Mouse (Mus musculus) gonadal fat pad, adult 2 months (tissue): ENCODE data around the gene Tecpr1. TPM values are rescaled to one million over a fixed set of nuclear protein-coding genes. Genes with fewer than 3 reads are reported as not detected.

Source experiments
- DNase-seq: peaks from one replicate; pipeline ENCODE4 v3.0.0-alpha.2; 2012; ENCODE audit warnings: low read depth
- polyA plus RNA-seq: library from polyadenylated mRNA; depleted of rRNA; stranded (reverse); fragments of >200 nt; gene quantifications from 2 replicates; pipeline ENCODE4 v1.2.3, GENCODE M21; 2012; rRNA removed

Tecpr1 gene
- 39.4 and 43.7 TPM in 2 replicates for polyA plus RNA-seq

GRCm38 (mm10) chr5:144223503-144223862 is at the start of gene Tecpr1:
Gene Tecpr1, minus strand, starts transcription at chr5:144223615.
- DNase-seq, result peak; percentile 77

DNA sequence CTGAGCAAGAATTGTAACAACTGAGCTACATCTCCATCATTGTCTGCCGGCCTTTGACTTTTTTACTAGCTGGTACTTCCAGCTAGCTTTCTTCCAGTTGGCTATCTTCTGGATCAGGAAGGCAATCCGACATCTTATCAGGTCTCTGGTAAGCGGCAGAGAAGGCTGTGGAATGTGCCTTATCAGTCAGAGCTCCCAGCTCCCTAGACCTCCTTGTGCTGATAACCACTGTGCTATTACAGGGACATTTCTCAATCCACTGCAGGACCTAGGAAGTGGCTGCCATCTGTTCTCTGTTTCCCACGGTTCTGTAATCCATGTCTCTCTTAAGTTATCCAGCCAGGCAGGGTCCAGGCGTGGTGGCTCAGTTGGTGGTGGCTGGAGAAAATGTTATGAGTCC is 48.4 kb upstream of the Tecpr1 start:
- no peak for DNase-seq

DNA sequence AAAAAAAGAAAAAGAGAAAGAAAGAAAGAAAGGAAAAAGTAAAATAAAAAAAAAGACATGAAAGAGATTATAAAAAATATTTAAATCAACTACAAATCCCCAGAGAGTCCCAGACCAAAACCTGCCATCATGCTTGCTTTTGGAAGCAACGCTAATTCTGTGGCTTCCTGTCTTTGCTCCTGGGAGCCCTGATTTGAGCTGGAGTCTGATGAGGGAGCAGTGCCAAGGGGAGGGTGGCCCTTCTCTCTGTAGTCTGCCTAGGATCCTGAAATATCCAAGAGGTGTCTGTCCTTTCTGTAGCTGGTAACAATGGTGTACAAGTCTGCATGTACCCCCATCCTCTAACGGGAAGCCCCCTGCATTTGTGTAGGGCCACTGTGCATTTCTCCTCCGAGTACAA is 47.7 kb upstream of the Tecpr1 start:
- DNase-seq, result no peak

GRCm38 (mm10) chr5:144270420-144270819 is 47.0 kb upstream of the Tecpr1 start:
- no peak for DNase-seq

DNA sequence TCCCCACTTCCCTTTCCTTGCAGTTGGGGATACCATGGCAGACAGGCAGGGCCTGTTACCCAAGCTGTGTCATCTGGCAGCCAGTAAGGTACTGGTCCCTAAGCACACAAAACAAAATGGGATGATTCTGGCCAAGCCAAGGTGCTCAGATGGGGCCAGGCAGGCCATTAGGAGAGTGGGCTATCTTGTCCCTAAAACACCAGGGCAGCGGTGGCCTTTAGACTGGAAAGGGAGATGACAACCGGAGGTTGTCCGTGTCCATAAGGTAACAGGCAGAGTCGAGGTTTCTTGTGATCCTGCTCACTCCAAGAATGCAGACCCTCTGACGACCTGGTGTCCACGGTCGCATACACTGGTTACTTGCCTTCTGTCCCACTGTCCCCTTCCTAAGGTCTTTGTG is 46.5 kb upstream of the Tecpr1 start:
- DNase-seq, result no peak

DNA sequence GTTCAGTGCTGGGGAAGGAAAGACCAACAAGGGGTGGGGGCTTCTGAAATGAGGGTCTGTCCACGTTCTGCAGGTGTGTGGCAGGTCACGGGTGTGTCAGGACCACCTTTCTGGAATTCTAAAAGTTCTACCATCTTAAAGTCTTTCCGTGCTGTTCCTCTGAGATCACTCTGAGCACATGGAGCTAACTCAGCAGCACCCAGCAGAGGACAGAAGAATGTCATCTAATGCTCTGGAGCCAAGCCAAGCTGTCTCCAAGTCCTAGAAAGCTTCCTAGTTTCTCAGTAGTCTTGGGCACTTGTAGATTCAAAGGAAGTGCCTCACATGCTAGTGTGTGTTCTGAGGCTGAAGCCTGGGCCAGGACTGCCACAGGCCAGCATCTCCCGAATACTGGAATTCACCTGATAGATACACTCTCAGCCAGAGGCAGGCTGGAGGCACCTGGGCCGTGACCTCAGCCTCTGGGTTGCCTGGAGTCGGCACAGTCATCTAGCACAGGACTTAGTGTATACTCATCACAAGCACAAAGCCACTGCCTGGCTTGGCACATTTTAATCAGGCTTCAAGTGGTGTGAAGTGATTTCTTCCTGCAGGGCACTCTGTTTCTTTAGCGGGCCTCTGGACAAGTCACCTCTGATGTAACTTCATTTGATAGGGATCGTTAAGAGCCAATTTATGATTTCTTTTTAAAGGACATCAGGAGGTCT is 44.3 kb upstream of the Tecpr1 start:
- DNase-seq, result no peak

- DNase-seq, result no peak
These were observed 40.1 kb upstream of the Tecpr1 start for GRCm38 (mm10) chr5:144263496-144263895.

DNA sequence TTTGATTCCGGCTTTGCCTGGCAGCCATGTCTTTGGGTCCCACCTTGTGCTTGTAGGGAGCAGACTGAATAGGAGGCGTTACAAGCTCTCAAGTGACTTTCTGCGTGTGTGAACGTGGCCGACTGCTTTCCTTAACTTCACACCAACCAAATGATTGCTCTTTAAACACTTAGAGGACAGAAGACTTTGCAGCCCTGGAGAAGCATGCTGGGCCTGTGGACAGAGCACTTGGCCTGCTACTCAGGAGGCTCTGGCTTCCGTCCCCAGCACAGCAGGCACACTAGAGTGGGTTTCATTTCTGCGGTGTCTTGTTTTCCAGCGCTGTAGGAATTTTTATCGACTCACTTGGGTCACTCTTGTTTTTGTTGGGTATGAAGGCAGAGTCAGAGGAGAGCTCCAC is 39.7 kb upstream of the Tecpr1 start:
- DNase-seq, result no peak

DNA sequence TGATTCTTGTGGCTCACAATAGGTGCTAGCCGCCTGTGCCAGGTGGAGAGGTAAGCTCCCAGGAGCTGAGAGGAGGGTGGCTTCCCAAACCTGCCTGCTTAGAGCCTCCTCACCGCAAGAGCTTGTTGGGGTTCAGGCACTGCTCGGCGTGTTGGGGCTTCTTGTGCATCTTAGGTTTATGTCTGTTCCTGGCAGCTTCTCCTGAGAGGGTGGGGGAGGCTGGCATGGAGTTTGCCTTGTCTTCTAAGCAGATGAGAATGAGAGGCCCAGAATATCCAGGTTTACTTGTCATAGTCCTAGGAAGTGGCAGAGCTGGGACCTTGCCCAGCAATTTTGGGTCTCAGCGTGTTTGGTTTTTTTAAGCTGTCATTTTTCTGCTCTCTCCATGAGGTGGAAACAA is 38.4 kb upstream of the Tecpr1 start:
- DNase-seq, result no peak

GRCm38 (mm10) chr5:144261309-144261708 is 37.9 kb upstream of the Tecpr1 start:
- no peak for DNase-seq

GRCm38 (mm10) chr5:144260464-144260863 is 37.0 kb upstream of the Tecpr1 start:
- no peak for DNase-seq

- no peak for DNase-seq
These were observed 35.8 kb upstream of the Tecpr1 start for GRCm38 (mm10) chr5:144259228-144259627.

- no peak for DNase-seq
These were observed 35.3 kb upstream of the Tecpr1 start for GRCm38 (mm10) chr5:144258687-144259086.

- DNase-seq, result no peak
These were observed 34.8 kb upstream of the Tecpr1 start for GRCm38 (mm10) chr5:144258131-144258611.

GRCm38 (mm10) chr5:144257451-144258110 is 34.2 kb upstream of the Tecpr1 start:
- DNase-seq, result no peak

- no peak for DNase-seq
These were observed 33.5 kb upstream of the Tecpr1 start for GRCm38 (mm10) chr5:144256888-144257287.

DNA sequence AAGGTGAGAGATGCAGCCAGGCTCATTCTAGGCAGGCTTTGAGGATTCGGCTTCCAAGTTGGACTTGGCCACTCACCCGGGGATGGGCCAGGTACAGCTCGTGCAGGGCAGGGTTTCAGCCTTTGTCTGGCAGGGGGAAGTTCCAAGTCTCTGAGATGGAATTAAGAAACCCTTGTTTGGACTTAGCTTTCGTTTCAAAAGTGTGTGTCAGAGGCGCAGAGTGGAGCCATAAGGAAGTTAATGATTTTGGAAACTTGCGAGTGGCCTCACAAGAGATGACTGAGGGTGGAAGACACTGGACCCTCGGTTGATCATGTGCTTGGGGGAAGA is 33.1 kb upstream of the Tecpr1 start:
- no peak for DNase-seq

DNA sequence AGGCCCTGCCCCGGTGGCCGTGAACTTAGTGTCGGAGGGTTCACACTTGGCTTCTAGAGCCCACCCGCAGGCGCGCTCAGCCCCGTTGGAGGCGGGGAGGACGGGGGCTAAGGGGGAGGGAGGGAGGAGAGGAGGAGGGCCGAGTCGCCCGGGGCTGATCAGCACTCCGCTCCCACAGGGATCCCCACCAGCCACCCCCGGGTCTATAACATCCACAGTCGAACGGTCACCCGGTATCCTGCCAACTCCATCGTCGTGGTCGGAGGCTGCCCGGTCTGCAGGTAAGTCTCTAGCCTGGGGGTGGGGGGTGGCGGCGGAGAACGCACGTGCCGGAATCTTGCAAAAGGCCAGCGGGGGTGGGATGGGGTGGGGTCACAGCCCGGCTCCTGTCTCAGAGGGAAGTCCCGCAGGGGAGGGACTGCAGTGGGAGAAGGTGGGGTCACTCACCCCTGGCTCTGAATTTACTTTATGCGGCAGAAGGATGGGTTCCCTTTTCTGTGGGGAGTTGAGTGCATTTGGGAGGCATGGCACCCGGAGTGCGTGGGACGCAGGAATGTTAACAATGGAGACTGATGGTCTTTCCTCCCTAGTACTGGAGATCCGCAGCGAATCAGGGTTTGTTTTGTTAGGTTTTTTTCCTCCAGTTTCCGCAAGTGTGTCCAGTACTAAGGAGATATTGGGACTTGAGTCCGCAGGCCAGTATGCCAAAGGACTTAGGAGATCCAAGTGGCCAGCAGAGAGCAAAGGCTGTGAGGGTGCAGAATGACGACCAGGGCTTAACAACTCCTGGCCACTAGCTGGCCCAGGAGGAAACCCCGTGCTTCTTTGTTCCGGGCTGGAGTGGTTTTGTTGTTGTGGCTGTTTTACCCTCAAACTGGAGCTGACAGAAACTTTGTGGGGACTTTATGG is 32.5 kb upstream of the Tecpr1 start:
- DNase-seq, result no peak

DNA sequence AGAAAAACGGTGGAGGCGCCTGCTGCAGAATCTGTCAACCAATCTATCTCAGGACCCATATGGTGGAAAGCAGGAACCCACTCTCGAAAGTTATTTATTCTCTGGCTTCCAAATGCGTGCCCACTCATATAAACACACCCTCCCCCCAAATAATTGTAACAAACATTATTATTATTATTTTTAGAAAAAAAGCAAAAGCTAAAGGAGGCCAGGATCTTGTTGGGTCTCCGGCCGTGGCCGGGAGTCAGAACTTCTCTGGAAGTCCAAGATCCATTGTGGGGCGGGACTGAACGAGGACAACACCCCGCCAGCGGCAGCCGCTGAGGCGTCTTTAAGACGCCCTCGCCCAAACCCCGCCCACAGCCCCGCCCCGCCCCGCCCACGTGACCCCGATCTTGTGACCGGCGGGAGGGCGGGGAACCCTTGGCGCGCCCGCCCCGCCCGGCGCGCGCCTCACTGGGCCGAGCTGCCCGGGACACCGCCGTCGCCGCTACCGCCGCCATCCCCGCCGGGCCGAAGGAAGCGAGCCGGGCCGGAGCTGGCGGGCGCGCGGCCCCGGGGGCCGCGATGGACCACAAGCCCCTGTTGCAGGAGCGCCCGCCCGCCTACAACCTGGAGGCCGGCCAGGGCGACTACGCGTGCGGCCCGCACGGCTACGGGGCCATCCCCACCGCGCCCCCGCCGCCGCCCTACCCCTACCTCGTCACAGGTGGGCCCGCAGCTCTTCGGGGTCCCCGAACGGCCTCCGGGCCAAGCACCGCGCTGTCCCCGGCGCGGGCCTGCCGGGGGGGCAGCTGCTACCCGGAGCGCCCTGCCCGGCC is 31.6 kb upstream of the Tecpr1 start:
- DNase-seq, result no peak

DNA sequence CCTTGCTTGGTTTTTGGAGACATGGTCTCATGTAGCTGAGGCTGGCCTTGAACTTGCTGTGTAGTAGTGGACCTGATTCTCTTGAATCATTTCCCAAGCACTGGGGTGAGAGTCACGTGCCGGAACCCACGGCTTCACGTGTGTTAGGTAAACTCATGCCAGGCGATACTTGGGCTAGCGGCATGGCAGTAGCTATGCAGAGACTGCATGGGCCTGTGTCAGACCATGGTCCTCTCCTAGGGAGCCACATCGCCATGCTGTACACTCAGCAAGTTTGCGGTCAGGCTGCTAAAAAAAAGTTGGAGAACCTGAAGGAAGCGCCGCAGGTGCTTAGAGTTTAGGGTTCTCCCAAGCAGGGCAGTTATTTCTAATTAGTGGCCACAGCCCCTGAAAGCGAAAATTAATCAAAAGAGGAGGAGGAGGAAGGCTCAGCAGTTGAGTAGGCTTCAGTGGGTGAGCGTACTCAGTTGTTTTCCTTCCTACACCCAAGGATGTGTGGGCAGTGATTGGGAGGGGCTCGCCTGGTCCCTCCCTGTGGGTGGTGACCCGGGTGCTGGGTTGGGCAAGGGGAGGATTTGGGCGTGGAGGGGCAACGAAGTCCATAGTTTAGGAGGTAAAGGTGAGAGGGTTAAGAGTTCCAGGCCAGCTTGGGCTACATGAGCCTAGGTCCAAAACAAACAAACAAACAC is 30.9 kb upstream of the Tecpr1 start:
- no peak for DNase-seq

- no peak for DNase-seq
These were observed 29.8 kb upstream of the Tecpr1 start for GRCm38 (mm10) chr5:144253212-144253611.
